Mouse (Mus musculus): Measurements from ENCODE around the gene Vsnl1.

DNA sequence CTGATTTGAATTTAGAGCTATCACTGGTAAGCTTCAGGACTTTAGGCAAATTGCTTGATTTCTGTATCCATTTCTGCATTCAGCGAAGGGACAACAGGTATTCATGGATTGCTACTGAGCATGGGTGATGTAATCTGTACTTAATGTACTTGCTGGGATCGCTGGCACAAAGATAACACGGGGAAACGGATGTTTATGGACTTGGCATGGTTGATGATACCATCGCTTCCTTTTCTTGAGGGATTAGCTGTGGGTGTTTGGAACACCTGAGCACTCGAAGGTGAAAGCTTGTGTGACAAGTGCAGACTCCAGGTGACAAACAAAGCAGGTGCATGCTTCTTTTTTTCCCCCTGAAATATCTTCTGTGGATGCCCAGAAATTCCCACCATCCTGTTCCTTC, 18.3 kb downstream of the Vsnl1 start:
- TF ChIP-seq CTCF (IDR thresholded peaks at IDR 0.05) = no peak
- TF ChIP-seq EP300 (IDR thresholded peaks at IDR 0.05) = no peak
